Mouse (Mus musculus) intestine, embryonic 14.5 days (tissue): ENCODE results near the gene Slit3. TPM values are rescaled to one million over a fixed set of nuclear protein-coding genes. Genes with fewer than 3 reads are reported as not detected.

Experiments
- ATAC-seq: fragments of 200-750 bp; cut with Nextera tagmentation; replicated peaks from 2 replicates; pipeline ENCODE4 v1.8.0; 2017; ENCODE audit warnings: low read depth, moderate number of reproducible peaks, moderate TSS enrichment, moderate library complexity; ENCODE audit not compliant: low FRiP score, low TSS enrichment
- DNase-seq: peaks from one replicate; pipeline ENCODE4 v3.0.0-alpha.2; 2018; ENCODE audit warnings: low spot score
- H3K27ac ChIP-seq: fragments of 300-500 bp; sonication (generic); 2 replicates; pipeline ENCODE4 v1.5.1; 2014; ENCODE audit warnings: low read depth, mild to moderate bottlenecking, control low read depth
- H3K27me3 ChIP-seq: fragments of 300-500 bp; sonication (generic); replicated peaks from 2 replicates; pipeline ENCODE4 v1.6.1; 2014; ENCODE audit warnings: low read length, control low read depth; ENCODE audit not compliant: control insufficient read depth, insufficient read depth
- H3K36me3 ChIP-seq: fragments of 300-500 bp; sonication (generic); 2 replicates; pipeline ENCODE4 v1.6.1; 2014; ENCODE audit warnings: low read length, control low read depth; ENCODE audit not compliant: control insufficient read depth, insufficient read depth
- H3K4me1 ChIP-seq: fragments of 300-500 bp; sonication (generic); replicated peaks from 2 replicates; pipeline ENCODE4 v1.6.1; 2014; ENCODE audit warnings: low read length, control low read depth, mixed read lengths; ENCODE audit not compliant: control insufficient read depth, insufficient read depth
- H3K4me2 ChIP-seq: fragments of 300-500 bp; sonication (generic); 2 replicates; pipeline ENCODE4 v1.6.1; 2014; ENCODE audit warnings: low read length
- H3K4me3 ChIP-seq: fragments of 300-500 bp; sonication (generic); 2 replicates; pipeline ENCODE4 v1.5.1; 2014; ENCODE audit warnings: low read depth, low read length, control low read depth, mixed read lengths
- H3K9ac ChIP-seq: fragments of 300-500 bp; sonication (generic); 2 replicates; pipeline ENCODE4 v1.6.1; 2014; ENCODE audit warnings: mild to moderate bottlenecking, low read length
- H3K9me3 ChIP-seq: fragments of 300-500 bp; sonication (generic); 2 replicates; pipeline ENCODE4 v1.6.1; 2016; ENCODE audit warnings: low read length, control low read depth; ENCODE audit not compliant: control insufficient read depth
- WGBS: fragments of 180-500 bp; shearing (Covaris S2); extraction: QIAGEN DNeasy Blood & Tissue Kit; methylation state at CpG from one replicate; pipeline ENCODE4 v1.1.7; 2014; 5-methylcytosine and 5-hydroxymethylcytosine counted together
- polyA plus RNA-seq: library from polyadenylated mRNA; unstranded; fragments of >200 nt; fragmentation: Nextera tagmentation; extraction: Ambion mirVana; gene quantifications from 2 replicates; pipeline ENCODE4 v1.2.1, GENCODE M21; 2014

The Slit3 gene
- polyA plus RNA-seq, 1 experiment from 2014 or later, result 27.6 TPM

DNA sequence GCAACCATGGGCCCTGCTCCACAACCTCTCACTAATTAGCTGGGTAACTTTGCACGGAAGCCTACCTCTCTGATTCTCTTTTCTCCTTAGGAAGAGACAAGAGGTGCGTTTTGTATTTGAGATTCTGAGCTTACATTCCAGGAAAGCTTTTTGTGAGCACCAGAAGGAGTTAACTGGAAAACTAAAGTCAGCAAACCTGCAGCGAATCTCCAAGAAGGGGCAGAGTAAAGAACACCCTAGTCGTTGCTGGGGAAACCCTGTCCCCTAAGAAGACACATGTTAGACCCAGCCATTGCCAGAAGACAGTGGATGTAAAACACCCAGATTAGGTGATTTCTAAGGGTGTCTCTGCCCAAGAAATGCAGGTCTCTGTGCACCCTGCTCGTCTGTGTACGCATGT is 2.3 kb upstream of the Slit3 start:
- ATAC-seq, result no peak
- Histone ChIP-seq H3K9me3 (no peaks in the 10 kb centered on the region), H3K27me3 (0 out of 2 replicates have a peak, but pooled peaks cover 14% of the 10 kb centered on the region), H3K27ac (no peak overlapping the region), H3K4me3 (no peak overlapping the region), H3K9ac (no peak overlapping the region), H3K36me3 (no peaks in the 10 kb centered on the region), H3K4me1 (peaks cover 9% of the 10 kb centered on the region), H3K4me2 (no peak overlapping the region)
- 58% methylated on average over 6 of the region's 6 CpGs for WGBS
- DNase-seq, result no peak

GRCm38 (mm10) chr11:35119360-35119759 is 1.7 kb upstream of the Slit3 start:
- ATAC-seq (no peak), DNase-seq (peak; percentile 73)
- Histone ChIP-seq H3K4me3 (no peak overlapping the region), H3K27me3 (0 out of 2 replicates have a peak, but pooled peaks cover 14% of the 10 kb centered on the region), H3K9me3 (no peaks in the 10 kb centered on the region), H3K36me3 (no peaks in the 10 kb centered on the region), H3K4me2 (no peak overlapping the region), H3K9ac (no peak overlapping the region), H3K4me1 (peaks cover 15% of the 10 kb centered on the region), H3K27ac (no peak overlapping the region)
- 11% methylated on average over 6 of the region's 6 CpGs for WGBS

DNA sequence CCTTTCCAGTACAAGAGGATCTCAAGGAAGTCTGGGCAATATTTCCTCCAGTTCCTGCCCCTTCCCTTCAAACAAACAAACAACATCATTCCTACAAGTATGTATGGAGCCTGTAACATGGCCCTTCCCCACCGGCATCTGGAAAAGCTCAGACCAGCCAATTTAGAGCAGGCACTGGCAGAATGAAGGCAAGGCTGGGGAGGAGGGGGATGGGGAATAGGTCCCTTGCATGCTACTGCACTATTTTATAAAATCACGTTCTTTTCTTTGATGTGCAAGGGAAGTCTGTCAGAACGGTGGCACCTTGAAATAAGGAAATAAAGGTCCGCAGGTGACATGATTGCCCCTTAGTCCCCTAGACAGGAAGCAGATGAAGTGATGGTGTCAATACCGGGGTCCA is 948 bp upstream of the Slit3 start:
- no peak for DNase-seq
- H3K4me3 ChIP-seq, result no peak overlapping the region
- H3K4me1 ChIP-seq, result peaks cover 16% of the 10 kb centered on the region
- WGBS, result 31% methylated on average over 5 of the region's 5 CpGs
- no peak overlapping the region for H3K27ac ChIP-seq
- H3K9me3 ChIP-seq, result no peaks in the 10 kb centered on the region
- no peak overlapping the region for H3K9ac ChIP-seq
- ATAC-seq, result no peak
- 0 out of 2 replicates have a peak, but pooled peaks cover 14% of the 10 kb centered on the region for H3K27me3 ChIP-seq
- H3K4me2 ChIP-seq, result 0 out of 2 replicates have a peak overlapping the region, but pooled peaks have one; percentile 72
- no peaks in the 10 kb centered on the region for H3K36me3 ChIP-seq

GRCm38 (mm10) chr11:35121611-35121959 is 561 bp downstream of the Slit3 start:
- Histone ChIP-seq H3K9ac (peak overlapping the region; percentile 49), H3K27ac (0 out of 2 replicates have a peak overlapping the region, but pooled peaks have one; percentile 64), H3K4me2 (peak overlapping the region; percentile 72), H3K27me3 (0 out of 2 replicates have a peak, but pooled peaks cover 14% of the 10 kb centered on the region), H3K4me3 (peak overlapping the region; percentile 63), H3K36me3 (no peaks in the 10 kb centered on the region), H3K4me1 (peaks cover 25% of the 10 kb centered on the region), H3K9me3 (no peaks in the 10 kb centered on the region)
- WGBS, result 1% methylated on average over 26 of the region's 27 CpGs
- ATAC-seq (peak; percentile 37), DNase-seq (peak; percentile 68)

- peaks cover 27% of the 10 kb centered on the region for H3K4me1 ChIP-seq
- 0 out of 2 replicates have a peak, but pooled peaks cover 14% of the 10 kb centered on the region for H3K27me3 ChIP-seq
- H3K27ac ChIP-seq, result no peak overlapping the region
- WGBS, result 1% methylated on average over 23 of the region's 23 CpGs
- DNase-seq, result peak; percentile 58
- peak overlapping the region; percentile 72 for H3K4me2 ChIP-seq
- H3K9me3 ChIP-seq, result no peaks in the 10 kb centered on the region
- H3K36me3 ChIP-seq, result no peaks in the 10 kb centered on the region
- peak overlapping the region; percentile 49 for H3K9ac ChIP-seq
- peak overlapping the region; percentile 63 for H3K4me3 ChIP-seq
- ATAC-seq, result no peak
Measured at GRCm38 (mm10) chr11:35122091-35122811, 1.2 kb downstream of the Slit3 start.

GRCm38 (mm10) chr11:35124489-35125107 is 3.6 kb downstream of the Slit3 start:
- H3K4me2 ChIP-seq, result peak overlapping the region; percentile 72
- H3K27me3 ChIP-seq, result 0 out of 2 replicates have a peak, but pooled peaks cover 14% of the 10 kb centered on the region
- DNase-seq (peak; percentile 52), ATAC-seq (no peak)
- H3K4me3 ChIP-seq, result no peak overlapping the region
- H3K36me3 ChIP-seq, result no peaks in the 10 kb centered on the region
- H3K9me3 ChIP-seq, result no peaks in the 10 kb centered on the region
- peaks cover 27% of the 10 kb centered on the region for H3K4me1 ChIP-seq
- no peak overlapping the region for H3K9ac ChIP-seq
- 30% methylated on average over 17 of the region's 17 CpGs for WGBS
- H3K27ac ChIP-seq, result peak overlapping the region; percentile 76; the same call in 1 of the 2 replicates

DNA sequence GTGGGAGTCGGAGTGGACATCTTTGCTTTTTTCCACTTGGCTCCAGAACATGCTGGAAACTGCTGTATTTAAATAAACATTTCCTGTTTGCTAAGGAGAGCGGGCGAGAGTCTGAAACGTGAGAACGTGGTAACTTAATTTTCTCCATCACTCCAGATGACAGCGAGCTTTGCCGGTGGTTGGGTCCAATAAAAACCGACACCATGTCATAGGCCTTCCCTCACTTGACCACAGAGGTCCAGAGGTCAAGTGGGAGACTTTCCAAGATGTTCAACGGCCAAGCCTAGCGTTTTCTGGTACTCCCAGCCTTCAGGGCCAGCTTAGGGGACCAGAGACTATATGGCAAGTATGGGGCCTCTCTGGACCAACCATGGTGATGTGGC is 4.1 kb downstream of the Slit3 start:
- H3K27me3 ChIP-seq, result 0 out of 2 replicates have a peak, but pooled peaks cover 14% of the 10 kb centered on the region
- no peaks in the 10 kb centered on the region for H3K9me3 ChIP-seq
- no peak overlapping the region; the same call in 1 of the 2 replicates for H3K4me2 ChIP-seq
- no peak overlapping the region for H3K4me3 ChIP-seq
- peaks cover 27% of the 10 kb centered on the region for H3K4me1 ChIP-seq
- H3K27ac ChIP-seq, result peak overlapping the region; percentile 76; the same call in 1 of the 2 replicates
- 26% methylated on average over 10 of the region's 10 CpGs for WGBS
- no peak for DNase-seq
- ATAC-seq, result no peak
- no peaks in the 10 kb centered on the region for H3K36me3 ChIP-seq
- no peak overlapping the region for H3K9ac ChIP-seq

GRCm38 (mm10) chr11:35131740-35132139 is 10.7 kb downstream of the Slit3 start:
- no peaks in the 10 kb centered on the region for H3K36me3 ChIP-seq
- DNase-seq (no peak), ATAC-seq (no peak)
- no peak overlapping the region for H3K4me2 ChIP-seq
- H3K4me3 ChIP-seq, result no peak overlapping the region
- H3K27ac ChIP-seq, result no peak overlapping the region
- no peaks in the 10 kb centered on the region for H3K9me3 ChIP-seq
- 0 out of 2 replicates have a peak, but pooled peaks cover under 1% of the 10 kb centered on the region for H3K4me1 ChIP-seq
- H3K27me3 ChIP-seq, result no peaks in the 10 kb centered on the region
- 74% methylated on average over 5 of the region's 5 CpGs for WGBS
- H3K9ac ChIP-seq, result no peak overlapping the region
